Mouse (Mus musculus) B cell, adult 2 months (primary cell): ENCODE measurements around the gene Rbm34.
"Not testable (repeated sequence)": the region's sequence is repeated elsewhere in the genome, so short reads cannot be mapped to it uniquely, and the experiment has no call there.

Experiments used
- DNase-seq, 2 experiments: peaks; one replicate each; pipeline ENCODE4 v3.0.0; 2022

Gene Rbm34

DNA sequence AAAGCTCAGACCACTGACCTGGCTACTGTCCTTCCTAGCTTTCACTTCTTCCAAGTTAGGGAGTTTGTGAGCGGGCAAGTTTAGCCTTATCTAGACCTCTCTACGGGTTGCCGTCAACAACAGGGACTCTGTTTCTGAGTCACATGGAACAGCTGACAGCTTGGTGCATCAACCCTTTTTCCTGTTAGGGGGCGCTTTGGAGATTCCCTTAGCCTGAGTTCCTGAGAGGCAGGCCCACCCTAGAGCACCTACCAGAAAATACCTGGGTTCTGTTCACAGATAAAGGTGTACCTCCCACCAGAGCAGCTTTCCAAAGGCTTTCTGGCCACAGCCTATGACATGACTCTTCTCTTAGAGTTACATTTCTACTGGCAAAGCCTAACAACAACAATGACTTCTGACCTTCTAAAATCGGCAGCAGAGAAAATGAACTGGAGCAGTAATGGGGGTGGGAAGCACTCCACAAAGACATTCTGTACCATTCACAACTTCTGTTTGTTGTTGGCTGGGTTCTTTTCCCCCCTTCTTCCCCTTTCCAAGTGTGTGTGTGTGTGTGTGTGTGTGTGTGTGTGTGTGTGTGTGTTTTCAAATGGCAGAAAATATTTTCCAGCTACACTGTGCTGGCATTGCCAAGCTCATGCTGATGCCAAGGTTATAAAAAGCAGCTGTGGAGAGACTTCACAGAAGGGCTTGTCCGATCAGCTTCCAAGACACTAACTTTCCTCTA lies 53.5 kb downstream of the Rbm34 start:
- no peak for DNase-seq

DNA sequence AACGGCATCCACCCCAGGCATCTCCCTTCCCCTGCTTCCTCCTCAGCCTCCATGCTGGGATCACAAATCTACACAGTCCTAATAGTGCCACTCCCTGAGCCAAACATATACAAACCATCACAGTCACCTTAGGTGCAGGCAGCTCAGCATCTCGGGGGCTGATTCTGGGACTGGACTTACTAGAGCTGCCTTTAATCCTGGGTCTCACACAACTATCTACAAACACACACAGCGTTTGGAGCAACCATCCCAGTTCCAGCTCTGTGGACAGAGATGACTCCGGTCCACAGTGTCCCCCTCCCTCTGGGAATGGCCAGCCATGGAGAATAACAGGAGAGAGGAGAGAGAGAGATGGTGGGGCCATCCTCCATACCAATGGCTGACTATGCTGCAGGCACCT lies 54.3 kb downstream of the Rbm34 start:
- DNase-seq, result no peak

DNA sequence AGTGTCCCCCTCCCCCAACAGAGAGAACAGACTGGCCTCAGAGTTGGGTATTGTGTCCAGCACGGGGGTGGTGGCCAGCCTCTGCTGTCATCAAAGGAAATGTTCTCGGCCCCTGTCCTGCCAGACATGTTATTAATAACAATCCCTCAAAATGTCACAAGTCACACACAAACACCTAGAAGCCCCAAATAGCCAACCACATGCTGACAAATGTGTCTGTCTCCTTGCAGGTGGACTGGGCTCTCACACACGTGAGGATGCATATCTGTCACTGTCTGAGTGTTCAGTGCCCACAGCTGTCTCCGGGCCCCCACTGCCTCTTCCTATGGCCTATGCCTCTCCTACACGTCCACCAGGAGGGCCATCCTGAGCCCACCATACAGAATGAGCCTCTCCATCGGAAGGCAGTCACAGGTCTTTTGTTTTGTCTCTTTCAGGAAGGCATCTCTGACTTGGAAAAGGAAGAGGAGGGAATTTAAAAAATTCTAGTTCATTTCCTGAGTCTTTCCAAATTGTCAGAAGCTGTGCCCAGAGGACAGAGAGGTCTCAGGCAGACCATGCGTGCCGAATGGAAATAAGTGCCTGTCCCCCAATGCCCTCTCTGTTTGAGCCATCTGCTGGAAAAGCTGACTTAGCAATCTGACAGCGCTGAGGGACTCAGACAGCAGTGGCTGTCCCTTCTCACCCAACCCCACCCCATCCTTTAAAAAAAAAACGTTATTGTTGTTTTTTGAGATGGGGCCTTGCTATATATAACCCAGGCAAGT lies 56.1 kb downstream of the Rbm34 start:
- DNase-seq, result no peak

DNA sequence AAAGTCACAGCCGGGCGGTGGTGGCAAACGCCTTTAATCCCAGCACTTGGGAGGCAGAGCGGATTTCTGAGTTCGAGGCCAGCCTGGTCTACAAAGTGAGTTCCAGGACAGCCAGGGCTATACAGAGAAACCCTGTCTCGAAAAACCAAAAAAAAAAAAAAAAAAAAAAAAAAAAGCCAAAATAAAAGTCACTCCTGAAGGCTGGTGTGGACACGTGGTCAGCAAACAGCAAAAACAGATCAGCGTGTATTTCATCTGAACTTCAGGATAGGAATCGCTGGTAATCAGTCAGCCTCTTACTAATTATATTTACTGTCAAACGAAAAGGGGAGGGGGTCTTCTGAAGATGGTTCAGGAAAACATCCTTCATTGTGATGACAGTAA lies 56.8 kb downstream of the Rbm34 start:
- not testable (repeated sequence) for DNase-seq

DNA sequence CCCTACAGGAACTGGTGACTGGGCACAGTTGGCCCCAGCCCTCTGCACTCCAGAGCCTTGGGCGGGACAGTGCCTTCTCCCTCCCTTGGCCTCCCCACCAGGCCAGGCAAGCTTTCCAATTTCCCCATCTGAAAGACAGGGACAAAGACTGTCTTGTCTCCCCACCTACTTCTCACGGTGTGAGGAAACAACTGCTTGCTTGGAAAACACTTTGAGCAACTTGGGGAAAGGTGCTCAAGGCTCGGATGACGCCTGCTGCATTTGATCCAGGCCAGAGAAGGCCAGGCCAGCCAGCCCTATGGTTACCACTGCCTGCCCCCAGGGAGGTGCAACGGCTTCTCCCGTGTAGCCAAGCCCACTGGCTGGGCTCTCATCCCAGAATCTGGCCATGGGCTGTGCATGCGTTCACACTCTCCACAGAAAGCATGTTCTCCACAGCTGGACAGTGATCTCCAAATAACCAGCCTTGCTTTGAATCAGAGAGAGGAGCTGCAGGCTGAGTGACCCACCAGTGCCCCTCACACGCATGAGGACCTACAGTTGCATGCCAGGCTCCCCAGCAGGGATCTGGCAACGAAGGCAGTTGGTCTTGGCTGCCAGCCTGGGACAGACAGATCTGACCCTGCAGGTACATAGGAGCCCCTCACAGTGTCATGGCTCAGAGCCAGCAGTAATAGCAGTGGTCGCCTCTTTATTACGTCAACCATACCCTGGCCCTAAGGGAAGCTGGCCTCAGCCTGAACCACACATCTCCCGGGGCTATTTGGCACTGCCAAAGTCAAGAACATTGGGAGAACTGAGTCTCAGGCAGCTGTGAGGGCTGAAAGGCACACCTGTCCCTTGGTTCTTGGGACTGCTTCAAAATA lies 57.4 kb downstream of the Rbm34 start:
- DNase-seq, result no peak

DNA sequence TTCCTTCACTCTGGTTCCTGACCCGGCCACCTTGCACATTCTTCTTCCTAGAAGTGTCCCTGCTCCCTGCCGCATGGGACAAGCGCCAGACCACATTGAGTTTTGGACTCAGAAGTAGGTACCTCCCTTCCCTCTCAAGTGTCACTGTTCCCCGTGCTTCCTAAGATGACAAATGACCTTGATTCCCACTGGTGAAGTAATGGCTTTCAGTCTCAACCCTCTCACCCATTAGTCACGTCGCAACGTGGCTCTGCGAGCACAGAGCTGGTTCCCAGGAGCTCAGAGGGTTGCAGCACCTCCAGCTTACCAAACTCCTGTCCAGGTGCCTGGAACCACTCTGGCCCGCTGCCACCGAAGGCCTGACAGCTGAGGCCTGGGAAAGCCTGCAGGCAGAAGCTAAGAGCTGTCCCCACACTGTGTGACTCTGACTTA lies 61.5 kb downstream of the Rbm34 start:
- no peak for DNase-seq

DNA sequence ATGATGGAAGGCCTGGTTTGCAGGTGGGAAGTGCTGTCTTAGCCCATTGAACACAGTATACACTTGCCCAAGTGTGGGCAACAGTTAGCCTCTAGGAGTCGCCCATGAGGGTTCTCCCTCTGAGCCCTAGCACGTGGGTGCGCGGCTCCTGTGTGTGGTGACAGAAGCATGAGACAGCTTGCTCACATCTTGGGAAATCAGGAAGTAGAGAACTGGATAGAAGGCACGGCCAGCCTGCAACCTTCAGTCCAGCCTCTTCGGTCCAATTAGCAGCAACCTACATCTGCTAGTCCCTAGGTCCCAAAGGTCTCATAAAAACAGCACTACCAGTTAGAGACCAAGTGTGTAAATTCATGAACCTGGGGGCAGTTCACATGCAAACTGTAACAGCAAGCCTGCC lies 62.1 kb downstream of the Rbm34 start:
- DNase-seq, result no peak

DNA sequence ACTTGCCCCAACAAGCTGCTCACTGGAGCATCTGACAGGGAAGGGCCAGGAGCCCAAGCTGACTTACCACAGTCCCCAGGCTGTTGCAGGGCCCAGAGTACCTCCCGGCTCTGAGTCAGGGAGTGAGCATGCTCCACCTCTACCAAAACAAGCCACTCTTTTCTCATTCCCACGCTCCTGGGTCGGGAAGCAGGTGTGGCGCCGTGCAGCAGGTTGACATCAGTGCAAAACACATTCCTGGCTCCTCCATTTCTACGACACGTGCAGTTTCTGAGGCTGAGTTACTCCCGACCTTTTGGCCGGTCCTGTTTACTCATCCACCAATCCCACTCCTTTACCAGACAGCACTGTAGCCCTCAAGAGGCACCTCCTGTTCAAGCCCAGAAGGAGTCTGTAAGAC lies 62.9 kb downstream of the Rbm34 start:
- DNase-seq, result no peak

DNA sequence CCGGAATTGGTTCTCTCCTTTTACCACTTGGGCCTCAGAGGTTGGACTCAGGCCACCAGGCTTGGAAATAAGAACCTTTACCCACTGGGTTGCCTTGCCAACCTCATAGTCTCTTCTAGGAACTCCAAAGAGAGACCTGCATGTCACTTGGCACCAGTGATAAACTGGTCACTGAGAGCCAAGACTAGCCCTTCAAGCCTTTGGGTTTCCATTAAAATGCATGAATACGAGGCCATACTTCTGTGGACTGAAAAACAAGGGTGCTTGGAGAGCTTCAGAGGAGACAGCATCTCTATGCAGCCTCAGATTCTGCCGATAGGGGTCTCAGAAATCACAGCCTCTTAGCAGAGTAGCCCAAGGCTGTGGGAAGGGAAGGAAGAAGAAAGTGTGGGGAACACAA lies 63.5 kb downstream of the Rbm34 start:
- no peak for DNase-seq

DNA sequence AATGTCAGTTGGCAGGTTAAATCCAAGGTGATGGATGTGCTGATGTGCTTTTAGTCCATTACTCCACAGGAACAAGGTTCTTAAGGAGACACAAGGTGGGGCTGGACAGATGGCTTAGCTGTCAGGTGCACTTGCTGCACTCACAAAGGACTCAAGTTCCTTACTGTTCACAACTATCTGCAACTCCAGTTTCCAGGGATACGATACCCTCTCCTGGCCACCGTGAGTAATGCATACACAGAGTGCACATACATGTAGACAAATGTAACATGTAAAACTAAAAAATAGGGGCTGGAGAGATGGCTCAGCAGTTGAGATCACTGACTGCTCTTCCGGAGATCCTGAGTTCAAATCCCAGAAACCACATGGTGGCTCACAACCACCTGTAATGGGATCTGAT lies 65.5 kb downstream of the Rbm34 start:
- peak; percentile 46 to 65 for DNase-seq

DNA sequence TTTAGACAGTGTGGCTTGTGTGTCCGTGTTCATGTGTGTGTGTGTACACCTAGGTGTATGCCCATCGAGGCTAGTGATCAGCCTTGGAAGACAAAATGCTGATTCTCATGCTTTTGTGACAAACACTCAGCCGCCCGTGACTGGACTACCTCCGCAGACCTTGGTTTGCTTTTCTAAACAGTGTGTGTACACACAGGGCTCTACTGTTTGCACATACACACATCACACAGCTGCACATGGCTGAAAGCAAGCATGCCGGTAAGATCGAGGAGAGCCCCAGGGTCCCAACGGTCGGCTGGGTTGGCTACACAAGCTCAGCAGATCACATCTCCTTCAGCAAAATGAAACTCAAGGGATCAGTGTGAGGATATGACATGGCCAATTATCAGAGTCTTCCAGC lies 66.9 kb downstream of the Rbm34 start:
- DNase-seq, result no peak

DNA sequence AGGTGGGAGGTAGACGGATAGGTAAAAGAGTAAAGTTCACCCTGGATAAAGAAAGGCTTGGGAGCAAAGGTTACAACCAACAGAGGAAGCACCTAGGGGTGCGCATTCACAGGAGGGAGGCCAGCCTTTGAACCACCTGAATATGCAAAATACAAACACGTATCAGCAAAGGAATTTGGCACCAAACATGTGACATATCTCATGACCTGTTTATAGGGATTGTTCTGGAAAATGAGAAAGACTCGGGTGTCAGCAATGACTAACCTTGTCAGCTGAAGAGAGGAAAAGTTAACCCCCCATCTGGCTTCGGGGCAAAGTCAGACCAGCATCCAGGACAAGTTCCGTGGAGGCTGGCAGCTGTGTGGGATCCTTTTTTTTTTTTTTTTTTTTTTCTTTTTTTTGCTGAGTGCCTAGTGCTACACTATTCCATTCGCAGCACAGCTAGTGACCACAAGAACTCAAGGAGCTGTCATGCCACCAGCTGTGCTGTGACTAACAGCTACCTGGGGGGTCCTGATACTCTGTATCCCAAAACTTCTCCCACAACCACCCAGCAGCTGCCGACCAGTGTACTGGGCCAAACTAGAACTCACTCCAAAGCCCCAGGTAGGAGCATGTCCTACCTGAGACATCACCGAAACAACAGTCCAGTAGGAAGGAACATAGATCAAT lies 67.5 kb downstream of the Rbm34 start:
- no peak for DNase-seq

DNA sequence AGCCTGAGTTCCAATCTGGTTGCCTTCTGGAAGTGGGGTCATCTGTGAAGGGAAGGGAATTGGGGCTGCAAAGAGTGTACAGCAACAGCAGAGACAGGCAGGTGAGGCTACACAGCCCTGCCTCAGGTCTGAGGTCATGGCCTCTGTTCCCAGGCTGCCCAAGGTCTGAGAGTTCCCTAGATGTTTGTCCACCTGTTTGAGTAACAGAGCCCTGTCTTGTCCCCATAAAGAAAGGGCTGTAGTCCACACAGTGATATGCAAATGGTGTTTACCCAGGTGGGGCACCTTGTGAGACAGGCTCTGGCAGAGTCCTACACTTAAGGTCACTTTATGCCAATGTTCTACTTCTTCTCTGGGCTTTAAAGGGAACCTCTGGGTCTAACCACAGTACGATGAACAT lies 69.3 kb downstream of the Rbm34 start:
- no peak for DNase-seq

DNA sequence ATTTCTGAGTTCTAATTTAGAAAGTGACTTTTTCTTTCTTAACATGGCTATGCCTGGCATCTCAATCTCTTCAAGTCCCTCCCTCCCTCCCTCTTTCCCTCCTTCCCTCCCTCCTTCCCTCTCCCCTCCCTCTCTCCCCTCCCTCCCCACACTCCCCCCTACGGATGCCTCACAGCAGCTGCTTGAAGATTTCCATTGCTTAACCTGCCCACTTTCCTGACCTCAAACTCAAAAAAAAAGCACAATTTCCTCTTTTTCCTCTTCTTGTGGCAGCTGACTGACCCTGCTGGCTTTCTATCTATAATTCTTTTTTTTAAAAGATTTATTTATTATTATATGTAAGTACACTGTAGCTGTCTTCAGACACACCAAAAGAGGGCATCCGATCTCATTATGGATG lies 69.8 kb downstream of the Rbm34 start:
- DNase-seq, result no peak
